Mouse (Mus musculus): Measurements from ENCODE around the gene Anapc15-ps. TPM values are rescaled to one million over a fixed set of nuclear protein-coding genes. Genes with fewer than 3 reads are reported as not detected.

The Anapc15-ps gene
- polyA plus RNA-seq (2015; fragmentation: Nextera tagmentation; extraction: Ambion mirVana) = not detected in 2 replicates

DNA sequence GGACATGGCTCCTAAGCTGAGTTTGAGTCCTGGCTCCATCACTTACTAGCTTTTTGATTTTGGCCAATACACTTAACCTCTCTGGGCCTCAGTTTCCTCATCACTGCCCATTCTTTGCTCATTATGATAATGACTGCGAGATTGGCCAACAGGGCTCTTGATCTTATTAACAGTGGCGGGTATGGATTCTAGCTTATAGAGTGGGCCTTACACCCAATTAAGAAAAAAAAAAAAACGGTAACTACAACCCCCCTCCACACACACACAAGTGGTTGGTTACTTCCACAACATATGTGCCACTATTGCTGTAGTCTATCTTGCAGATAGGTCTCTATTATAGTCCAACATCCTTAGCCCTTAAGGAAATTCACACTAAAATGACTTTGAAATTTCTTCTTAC is at the start of gene Anapc15-ps:
TSS of gene Anapc15-ps (minus strand) at position 101 of the 400 bp plus-strand sequence.

Other genes with a start within 250 kb of the Anapc15-ps start
- gene Mrpl42, start 171.5 kb downstream of the Anapc15-ps start, polyA plus RNA-seq (2015; fragmentation: Nextera tagmentation; extraction: Ambion mirVana) = 308 and 328 TPM in 2 replicates
- gene Ube2n, start 158.3 kb downstream of the Anapc15-ps start, polyA plus RNA-seq (2015; fragmentation: Nextera tagmentation; extraction: Ambion mirVana) = 315 and 327 TPM in 2 replicates
- gene Nudt4, start 109.3 kb downstream of the Anapc15-ps start, polyA plus RNA-seq (2015; fragmentation: Nextera tagmentation; extraction: Ambion mirVana) = 73.4 and 80.0 TPM in 2 replicates
- 0.15 TPM in 1 of 2 replicates, not detected in the other for gene Gm33543, start 169.5 kb upstream of the Anapc15-ps start, polyA plus RNA-seq (2015; fragmentation: Nextera tagmentation; extraction: Ambion mirVana)